Mouse (Mus musculus) hindbrain, embryonic 15.5 days (tissue): ENCODE results near the gene Zfp296. TPM values are rescaled to one million over a fixed set of nuclear protein-coding genes. Genes with fewer than 3 reads are reported as not detected.
A peak's percentile ranks its signal among the peaks of the same experiment; 100 is the strongest.

Source experiments
- ATAC-seq: fragments of 200-750 bp; cut with Nextera tagmentation; 2 replicates; pipeline ENCODE4 v1.8.0; 2017; ENCODE audit warnings: low read depth, moderate number of reproducible peaks, moderate TSS enrichment; ENCODE audit not compliant: low FRiP score
- H3K27ac ChIP-seq: fragments of 300-500 bp; sonication (generic); replicated peaks from 2 replicates; pipeline ENCODE4 v1.5.1; 2015; ENCODE audit warnings: mild to moderate bottlenecking, inconsistent platforms
- H3K27me3 ChIP-seq: fragments of 300-500 bp; sonication (generic); 2 replicates; pipeline ENCODE4 v1.6.1; 2015; ENCODE audit warnings: control low read depth, inconsistent platforms
- H3K36me3 ChIP-seq: fragments of 300-500 bp; sonication (generic); 2 replicates; pipeline ENCODE4 v1.6.1; 2015; ENCODE audit warnings: control low read depth, inconsistent platforms
- H3K4me1 ChIP-seq: fragments of 300-500 bp; sonication (generic); replicated peaks from 2 replicates; pipeline ENCODE4 v1.6.1; 2015; ENCODE audit warnings: control low read depth, inconsistent platforms
- H3K4me2 ChIP-seq: fragments of 300-500 bp; sonication (generic); 2 replicates; pipeline ENCODE4 v1.6.1; 2015; ENCODE audit warnings: moderate library complexity, mild to moderate bottlenecking, inconsistent platforms
- H3K4me3 ChIP-seq: fragments of 300-500 bp; sonication (generic); 2 replicates; pipeline ENCODE4 v1.5.1; 2015; ENCODE audit warnings: mild to moderate bottlenecking, inconsistent platforms
- H3K9ac ChIP-seq: fragments of 300-500 bp; sonication (generic); 2 replicates; pipeline ENCODE4 v1.6.1; 2015; ENCODE audit warnings: inconsistent platforms
- H3K9me3 ChIP-seq: fragments of 300-500 bp; sonication (generic); 2 replicates; pipeline ENCODE4 v1.6.1; 2016; ENCODE audit warnings: control low read depth, inconsistent platforms
- WGBS: fragments of 180-500 bp; shearing (Covaris S2); methylation state at CpG from one replicate; pipeline ENCODE4 v1.1.7; 2015; 5-methylcytosine and 5-hydroxymethylcytosine counted together
- polyA plus RNA-seq: library from polyadenylated mRNA; unstranded; fragments of >200 nt; fragmentation: Nextera tagmentation; extraction: Ambion mirVana; gene quantifications from 2 replicates; pipeline ENCODE4 v1.2.1, GENCODE M21; 2015

Gene Zfp296
- 0.19 and 0.47 TPM in 2 replicates for polyA plus RNA-seq

DNA sequence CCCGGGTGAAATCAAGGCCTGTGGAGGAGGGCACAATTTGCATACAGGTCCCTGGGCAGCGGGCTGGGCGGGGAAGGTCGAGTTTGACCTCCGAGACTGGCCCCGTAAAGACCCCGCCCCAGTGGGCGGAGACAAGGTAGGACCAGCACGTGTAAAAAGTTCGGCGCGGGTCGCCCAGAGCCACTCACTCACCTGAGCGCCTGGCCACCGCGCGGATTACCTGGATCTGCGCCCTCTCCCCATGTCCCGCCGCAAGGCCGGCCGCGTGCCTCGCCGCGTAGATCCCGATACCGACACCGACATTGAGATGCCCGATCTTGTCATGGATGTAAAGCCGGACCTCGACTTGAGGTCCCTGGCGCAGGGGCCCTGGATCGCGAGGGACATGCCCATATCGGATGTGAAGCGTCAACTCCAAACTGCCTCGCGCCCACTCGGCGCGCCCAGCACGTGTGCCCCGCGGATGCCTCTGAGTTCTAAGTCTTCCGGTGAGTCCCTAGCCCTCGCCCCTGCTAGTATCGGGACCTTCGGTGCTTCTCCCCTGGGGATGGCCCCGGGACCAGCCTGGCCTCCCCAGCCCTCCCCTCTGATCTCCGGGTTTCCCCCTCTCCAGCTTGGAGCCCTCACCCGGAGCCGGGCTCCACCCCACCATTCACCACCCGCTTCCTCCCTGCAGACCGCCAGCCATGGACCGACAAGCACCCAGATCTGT is at the start of gene Zfp296, which contains the start of gene Gemin7:
Gene Zfp296 (plus strand): TSS at position 147 of the 712 bp plus-strand sequence.
Gene Gemin7 (minus strand): TSS at position 455 of the 712 bp plus-strand sequence.
- Histone ChIP-seq H3K36me3 (peaks cover 21% of the 10 kb centered on the region), H3K4me2 (peak within 1 kb of the TSS; percentile 59), H3K27ac (no peak within 1 kb of the TSS), H3K4me3 (peak within 1 kb of the TSS; percentile 30), H3K4me1 (peaks cover 25% of the 10 kb centered on the region), H3K9ac (no peak within 1 kb of the TSS; the same call in 1 of the 2 replicates), H3K9me3 (no peaks in the 10 kb centered on the region), H3K27me3 (peaks cover 38% of the 10 kb centered on the region)
- under 1% methylated on average over 47 of the region's 56 CpGs for WGBS
- no peak for ATAC-seq

DNA sequence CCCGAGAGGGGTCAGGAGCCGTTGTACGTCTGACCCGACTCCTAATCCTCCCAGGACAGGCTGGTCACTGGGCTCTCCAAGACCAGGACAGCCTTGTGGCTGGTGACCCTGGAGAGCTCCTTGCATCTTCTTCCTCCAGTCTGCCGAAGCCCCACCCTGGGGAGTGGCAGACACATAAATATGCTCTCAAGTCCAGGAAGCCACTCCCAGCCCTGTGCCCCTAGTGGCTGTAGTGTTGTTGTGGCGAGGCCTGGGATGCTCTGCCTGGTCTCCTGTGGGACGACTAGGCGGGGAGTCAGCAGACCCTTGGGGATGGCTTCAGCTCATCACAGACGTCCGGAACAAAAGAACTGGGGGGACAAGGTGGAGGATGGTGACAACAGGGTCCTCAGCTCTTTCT is 46.0 kb upstream of the Zfp296 start:
- no peak overlapping the region for H3K9ac ChIP-seq
- H3K4me1 ChIP-seq = no peaks in the 10 kb centered on the region; the same call in 1 of the 2 replicates
- WGBS = 80% methylated on average over 10 of the region's 10 CpGs
- H3K4me3 ChIP-seq = no peak overlapping the region
- no peaks in the 10 kb centered on the region for H3K27me3 ChIP-seq
- no peak for ATAC-seq
- no peak overlapping the region for H3K27ac ChIP-seq
- H3K36me3 ChIP-seq = peaks cover 30% of the 10 kb centered on the region
- H3K4me2 ChIP-seq = no peak overlapping the region
- no peaks in the 10 kb centered on the region for H3K9me3 ChIP-seq

DNA sequence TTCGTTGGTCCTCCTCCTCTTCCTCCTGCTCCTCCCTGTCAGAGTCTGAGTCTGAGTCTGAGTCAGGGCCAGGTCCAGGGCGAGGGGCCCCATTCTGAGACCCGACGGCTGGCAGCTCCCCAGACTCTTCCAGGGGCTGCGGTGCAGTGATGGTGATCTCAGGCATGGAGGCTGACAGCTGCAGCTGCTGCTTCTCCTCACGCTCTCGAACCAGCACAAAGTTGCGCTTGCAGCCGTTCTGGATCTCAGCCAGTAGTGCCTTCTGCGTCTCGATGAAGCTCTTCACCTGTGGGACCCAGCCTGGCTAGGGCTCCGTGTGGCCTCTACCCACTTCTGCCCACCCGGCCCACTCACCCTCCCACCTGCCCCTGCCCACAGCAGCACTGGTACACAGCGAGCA is 44.8 kb upstream of the Zfp296 start:
- Histone ChIP-seq H3K4me2 (no peak overlapping the region), H3K9ac (no peak overlapping the region), H3K27ac (no peak overlapping the region), H3K4me3 (no peak overlapping the region), H3K27me3 (no peaks in the 10 kb centered on the region), H3K36me3 (peaks cover 30% of the 10 kb centered on the region), H3K9me3 (no peaks in the 10 kb centered on the region), H3K4me1 (no peaks in the 10 kb centered on the region; the same call in 1 of the 2 replicates)
- ATAC-seq = no peak
- WGBS = 76% methylated on average over 14 of the region's 14 CpGs

DNA sequence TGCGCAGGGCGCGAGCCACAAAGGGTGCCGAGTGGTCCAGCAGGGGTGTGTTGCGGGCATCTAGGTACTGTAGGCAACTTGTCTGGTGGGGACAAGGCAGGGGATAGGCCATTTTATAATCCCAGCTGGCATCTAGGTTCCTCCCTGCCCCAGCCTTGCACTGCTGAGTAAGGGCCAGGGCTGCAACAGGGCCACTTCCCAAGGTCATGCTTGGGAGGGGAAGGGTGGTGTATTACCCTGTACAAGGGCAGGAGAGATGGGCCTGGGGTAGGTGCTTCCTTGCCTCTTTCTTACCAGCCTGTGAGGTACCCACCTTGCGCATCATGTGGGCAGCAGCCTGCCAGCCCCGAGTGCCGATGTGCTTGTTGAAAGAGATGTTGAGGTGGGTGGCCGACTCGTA is 42.4 kb upstream of the Zfp296 start:
- H3K9ac ChIP-seq = no peak overlapping the region
- ATAC-seq = no peak
- H3K9me3 ChIP-seq = no peaks in the 10 kb centered on the region
- no peaks in the 10 kb centered on the region; the same call in 1 of the 2 replicates for H3K4me1 ChIP-seq
- peaks cover 25% of the 10 kb centered on the region for H3K36me3 ChIP-seq
- no peaks in the 10 kb centered on the region for H3K27me3 ChIP-seq
- WGBS = 93% methylated on average over 10 of the region's 10 CpGs
- no peak overlapping the region for H3K27ac ChIP-seq
- H3K4me2 ChIP-seq = no peak overlapping the region
- no peak overlapping the region for H3K4me3 ChIP-seq

DNA sequence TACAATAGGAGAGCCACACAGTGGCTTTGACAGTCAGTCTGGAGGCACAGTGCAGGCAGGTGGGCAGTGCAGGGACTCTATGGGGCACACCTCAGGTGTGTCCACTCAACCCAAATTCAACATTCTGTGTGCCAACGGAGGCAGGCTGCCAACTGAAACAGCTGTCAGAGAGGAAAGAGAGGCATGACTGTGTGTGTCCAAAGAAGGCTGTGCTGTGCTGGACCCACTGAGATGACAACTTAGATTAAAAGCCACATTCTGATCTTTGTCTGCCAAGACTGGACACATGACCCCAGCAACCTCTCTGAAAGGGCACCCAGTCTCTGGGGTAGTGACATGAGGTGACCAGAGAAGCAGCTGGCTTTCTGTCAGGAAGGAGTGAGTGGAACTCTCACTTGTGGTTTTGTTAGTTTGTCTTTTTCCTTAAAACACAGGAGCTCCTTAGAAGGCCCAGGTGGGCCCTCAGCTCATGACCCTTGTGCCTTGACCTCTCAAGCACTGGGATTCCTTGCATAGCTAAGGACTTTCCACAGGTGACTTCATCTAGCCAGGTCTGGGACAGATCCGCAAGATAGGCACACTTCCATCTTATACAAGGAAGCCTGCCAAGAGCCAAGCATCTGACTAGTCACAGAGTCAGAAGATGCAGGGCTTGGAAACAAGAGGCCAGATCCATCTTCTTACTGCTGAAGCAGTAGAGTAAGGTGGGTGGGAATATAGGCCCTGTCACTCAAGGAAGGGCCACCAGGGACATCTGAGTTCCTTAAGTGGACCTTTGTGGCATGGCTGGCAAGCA is 36.1 kb upstream of the Zfp296 start:
- H3K9ac ChIP-seq = no peak overlapping the region
- 79% methylated on average over 2 of the region's 2 CpGs for WGBS
- H3K4me3 ChIP-seq = no peak overlapping the region
- H3K4me1 ChIP-seq = peaks cover 19% of the 10 kb centered on the region
- no peaks in the 10 kb centered on the region for H3K36me3 ChIP-seq
- H3K27ac ChIP-seq = peak overlapping the region; percentile 28; the same call in 1 of the 2 replicates
- no peaks in the 10 kb centered on the region for H3K27me3 ChIP-seq
- ATAC-seq = no peak
- no peak overlapping the region for H3K4me2 ChIP-seq
- H3K9me3 ChIP-seq = no peaks in the 10 kb centered on the region

DNA sequence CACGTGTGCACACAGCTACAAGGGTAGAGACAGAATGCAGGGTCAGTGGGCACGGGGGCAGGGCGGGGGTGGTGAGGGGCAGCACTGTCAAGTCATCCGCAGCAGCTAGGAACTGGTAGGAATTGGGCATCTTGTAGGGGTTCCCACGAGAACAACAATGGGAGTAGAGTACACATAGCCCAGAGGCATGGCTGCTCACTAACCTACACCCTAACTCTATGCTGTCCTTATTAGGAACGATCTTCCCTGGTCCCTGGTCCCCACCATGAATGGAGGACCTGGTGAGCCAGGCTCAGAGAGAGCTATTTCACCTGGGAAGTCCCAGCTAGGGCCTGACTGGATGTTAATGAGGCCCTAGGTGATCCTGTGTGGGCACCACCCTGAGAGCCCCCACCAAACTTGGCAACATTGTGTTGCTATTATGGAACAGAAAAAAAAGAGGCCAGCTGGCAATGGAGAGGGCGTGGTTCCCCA is 35.4 kb upstream of the Zfp296 start:
- H3K36me3 ChIP-seq = no peaks in the 10 kb centered on the region
- no peak overlapping the region for H3K4me2 ChIP-seq
- H3K4me3 ChIP-seq = no peak overlapping the region
- WGBS = 58% methylated on average over 7 of the region's 7 CpGs
- peak; percentile 5; the same call in 1 of the 2 replicates for ATAC-seq
- no peak overlapping the region for H3K9ac ChIP-seq
- H3K27me3 ChIP-seq = no peaks in the 10 kb centered on the region
- no peak overlapping the region; the same call in 1 of the 2 replicates for H3K27ac ChIP-seq
- H3K4me1 ChIP-seq = peaks cover 22% of the 10 kb centered on the region
- no peaks in the 10 kb centered on the region for H3K9me3 ChIP-seq

DNA sequence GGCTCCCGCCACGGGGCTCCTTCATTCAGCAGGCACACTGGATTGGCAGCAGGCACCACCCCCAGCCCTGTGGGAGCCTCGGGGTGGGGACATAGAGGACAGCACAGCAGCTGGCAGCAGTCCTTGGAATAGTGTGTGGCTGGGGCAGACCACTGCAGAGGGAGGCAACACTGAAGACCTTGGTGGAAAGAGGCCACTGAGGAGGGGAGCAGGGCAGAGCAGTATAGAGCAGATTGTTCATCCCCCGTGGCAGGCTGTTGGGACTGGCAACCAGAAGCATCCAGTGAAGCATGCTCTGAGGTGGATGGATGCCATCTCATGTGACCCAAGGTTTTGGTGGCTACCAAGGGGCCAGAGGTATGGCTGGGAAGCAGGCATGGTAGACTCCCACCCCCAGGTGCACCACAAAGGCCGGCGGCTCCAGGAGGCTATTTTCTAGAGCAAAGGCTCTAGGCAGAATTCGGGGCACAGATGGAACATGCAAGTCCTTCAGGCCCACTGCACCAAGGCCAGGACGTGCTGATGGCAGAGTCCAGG is 34.9 kb upstream of the Zfp296 start:
- Histone ChIP-seq H3K4me1 (peaks cover 22% of the 10 kb centered on the region), H3K27ac (no peak overlapping the region), H3K9ac (no peak overlapping the region), H3K9me3 (no peaks in the 10 kb centered on the region), H3K4me3 (no peak overlapping the region), H3K27me3 (no peaks in the 10 kb centered on the region), H3K36me3 (no peaks in the 10 kb centered on the region), H3K4me2 (no peak overlapping the region)
- 48% methylated on average over 8 of the region's 8 CpGs for WGBS
- ATAC-seq = peak; percentile 73

DNA sequence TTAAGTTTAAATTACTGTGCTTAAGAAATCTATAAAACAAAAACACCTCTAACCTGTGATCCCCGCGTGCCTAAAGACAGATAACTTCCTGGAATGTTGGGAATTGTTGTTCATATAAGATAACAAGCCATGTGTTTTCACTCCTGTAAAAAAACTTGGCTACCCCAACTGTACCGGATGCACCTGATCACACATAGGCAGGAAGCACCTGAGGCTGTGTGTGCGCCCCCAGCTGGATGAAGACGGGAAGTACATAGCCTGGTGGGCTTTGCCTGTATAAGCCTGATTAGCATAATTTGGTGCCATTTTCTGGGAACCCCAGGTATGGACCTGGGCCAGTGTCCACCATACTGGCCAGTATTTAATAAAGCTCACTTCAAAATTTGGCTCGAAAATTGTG is 33.5 kb upstream of the Zfp296 start:
- ATAC-seq = no peak
- Histone ChIP-seq H3K27me3 (no peaks in the 10 kb centered on the region), H3K4me2 (no peak overlapping the region), H3K4me3 (no peak overlapping the region), H3K9ac (no peak overlapping the region), H3K9me3 (no peaks in the 10 kb centered on the region), H3K36me3 (no peaks in the 10 kb centered on the region), H3K4me1 (peaks cover 22% of the 10 kb centered on the region), H3K27ac (no peak overlapping the region)
- 62% methylated on average over 6 of the region's 6 CpGs for WGBS

DNA sequence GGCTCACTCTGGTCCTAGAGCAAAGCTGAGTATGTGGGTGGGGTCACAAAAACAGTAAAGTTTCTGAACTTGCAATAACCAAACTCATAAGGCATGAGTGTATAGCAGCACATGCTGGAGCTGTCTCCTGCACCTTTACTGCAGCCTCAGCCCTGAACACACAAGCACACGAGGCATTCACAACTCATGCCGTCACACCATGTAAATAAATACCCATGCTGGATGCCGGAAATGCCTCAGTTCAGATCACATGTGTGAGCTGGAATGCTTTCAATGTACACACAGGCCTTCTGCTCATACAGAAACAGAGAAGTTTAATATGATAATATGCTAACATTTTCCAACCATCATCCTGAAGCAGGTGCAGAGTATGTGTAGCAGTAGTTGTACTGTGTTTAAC is 31.1 kb upstream of the Zfp296 start:
- Histone ChIP-seq H3K4me3 (no peak overlapping the region), H3K27ac (no peak overlapping the region), H3K4me1 (peaks cover 22% of the 10 kb centered on the region), H3K4me2 (no peak overlapping the region), H3K27me3 (no peaks in the 10 kb centered on the region), H3K36me3 (no peaks in the 10 kb centered on the region), H3K9ac (no peak overlapping the region), H3K9me3 (no peaks in the 10 kb centered on the region)
- ATAC-seq = no peak
- WGBS = 65% methylated on average over 3 of the region's 3 CpGs

DNA sequence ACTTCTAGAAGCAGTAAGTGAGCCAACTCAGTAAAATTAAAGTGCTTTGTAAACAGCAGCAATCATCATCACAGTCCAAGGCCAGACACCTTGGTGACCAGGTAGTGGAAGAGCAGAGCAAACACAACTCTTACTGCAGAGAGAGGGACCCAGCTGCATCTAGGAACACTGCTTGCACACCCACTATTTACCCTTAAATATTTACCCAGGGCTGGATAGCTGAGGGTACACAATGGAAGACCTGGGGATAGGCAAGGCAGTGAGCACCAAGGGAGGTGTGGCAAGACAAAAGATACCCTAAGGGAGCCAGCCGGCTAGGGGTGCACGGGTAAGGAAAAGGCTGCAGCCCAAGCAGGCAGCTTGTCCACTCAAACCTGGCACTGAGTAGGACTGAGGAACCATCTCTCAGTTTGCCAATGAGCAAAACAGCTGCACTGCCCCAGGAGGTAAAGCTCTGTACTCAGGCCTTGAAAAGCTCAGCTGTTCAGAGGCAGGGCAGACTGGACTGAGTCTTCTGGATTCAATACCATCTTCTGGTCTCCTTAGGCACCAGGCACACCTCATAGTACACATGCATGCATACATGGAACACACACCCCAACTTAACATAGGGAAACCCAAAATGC is 29.6 kb upstream of the Zfp296 start:
- no peak overlapping the region for H3K4me3 ChIP-seq
- WGBS = 66% methylated on average over 2 of the region's 2 CpGs
- no peak for ATAC-seq
- no peak overlapping the region for H3K9ac ChIP-seq
- H3K36me3 ChIP-seq = 0 out of 2 replicates have a peak, but pooled peaks cover under 1% of the 10 kb centered on the region
- H3K27me3 ChIP-seq = no peaks in the 10 kb centered on the region
- no peak overlapping the region for H3K27ac ChIP-seq
- H3K4me1 ChIP-seq = peaks cover 7% of the 10 kb centered on the region
- no peaks in the 10 kb centered on the region for H3K9me3 ChIP-seq
- H3K4me2 ChIP-seq = no peak overlapping the region

DNA sequence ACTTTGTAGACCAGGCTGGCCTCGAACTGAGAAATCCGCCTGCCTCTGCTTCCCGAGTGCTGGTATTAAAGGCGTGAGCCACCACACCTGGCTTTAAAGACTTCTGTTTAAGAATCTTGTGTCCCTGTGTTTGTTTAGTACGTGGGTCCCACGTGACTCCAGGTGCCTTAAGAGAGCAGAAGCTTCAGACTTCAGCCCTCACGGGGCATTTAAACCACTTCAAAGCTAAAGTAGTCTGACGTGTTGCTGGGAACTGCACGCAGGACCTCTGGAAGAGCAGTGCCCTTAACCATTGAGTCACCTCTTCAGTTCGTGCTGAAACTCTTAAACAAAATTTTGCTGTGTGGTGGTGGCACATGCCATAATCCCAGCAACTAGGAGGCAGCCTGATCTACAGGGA is 27.7 kb upstream of the Zfp296 start:
- Histone ChIP-seq H3K36me3 (0 out of 2 replicates have a peak, but pooled peaks cover 5% of the 10 kb centered on the region), H3K27ac (no peak overlapping the region), H3K4me2 (no peak overlapping the region), H3K9me3 (no peaks in the 10 kb centered on the region), H3K4me3 (no peak overlapping the region), H3K4me1 (0 out of 2 replicates have a peak, but pooled peaks cover 4% of the 10 kb centered on the region), H3K9ac (no peak overlapping the region), H3K27me3 (no peaks in the 10 kb centered on the region)
- 93% methylated on average over 10 of the region's 10 CpGs for WGBS
- ATAC-seq = no peak
